Mouse (Mus musculus): ENCODE measurements around the gene Kif6. TPM values are rescaled to one million over a fixed set of nuclear protein-coding genes. Genes with fewer than 3 reads are reported as not detected.

The Kif6 gene
- polyA plus RNA-seq, 1 experiment from 2014 or later = 3.1 TPM

- ATAC-seq (replicated peaks; ENCODE audit: low FRiP score) = no peak
- 82% methylated on average over 10 of the region's 10 CpGs for WGBS
These were observed 156.9 kb downstream of the Kif6 start for GRCm38 (mm10) chr17:49771703-49772315.

GRCm38 (mm10) chr17:49777115-49777839 is 162.3 kb downstream of the Kif6 start:
- no peak for DNase-seq (ENCODE audit: low spot score)
- H3K27ac ChIP-seq (ENCODE audit: low read depth, low read length) = no peak overlapping the region
- no peak overlapping the region for H3K4me3 ChIP-seq (ENCODE audit: low read depth, low read length)
- H3K4me1 ChIP-seq (replicated peaks; ENCODE audit: control insufficient read depth, insufficient read depth, low read length) = no peaks in the 10 kb centered on the region
- no peak for ATAC-seq (replicated peaks; ENCODE audit: low FRiP score)
- H3K36me3 ChIP-seq (ENCODE audit: control insufficient read depth, insufficient read depth, low read length) = no peaks in the 10 kb centered on the region
- no peak overlapping the region for H3K9ac ChIP-seq (ENCODE audit: low read length)
- no peaks in the 10 kb centered on the region for H3K27me3 ChIP-seq (ENCODE audit: control insufficient read depth, insufficient read depth, low read length)
- no peaks in the 10 kb centered on the region for H3K9me3 ChIP-seq (ENCODE audit: control insufficient read depth, low read length)
- H3K4me2 ChIP-seq (ENCODE audit: low read depth, low read length, severe bottlenecking) = no peak overlapping the region
- WGBS = 82% methylated on average over 13 of the region's 13 CpGs

More at GRCm38 (mm10) chr17:49771703-49772315, 156.9 kb downstream of the Kif6 start:
- Histone ChIP-seq H3K4me3 (ENCODE audit: low read depth, low read length) (no peak overlapping the region), H3K9ac (ENCODE audit: low read length) (no peak overlapping the region), H3K4me2 (ENCODE audit: low read depth, low read length, severe bottlenecking) (no peak overlapping the region), H3K27me3 (ENCODE audit: control insufficient read depth, insufficient read depth, low read length) (peaks cover 6% of the 10 kb centered on the region; the same call in 1 of the 2 replicates), H3K27ac (ENCODE audit: low read depth, low read length) (no peak overlapping the region), H3K9me3 (ENCODE audit: control insufficient read depth, low read length) (no peaks in the 10 kb centered on the region), H3K36me3 (ENCODE audit: control insufficient read depth, insufficient read depth, low read length) (no peaks in the 10 kb centered on the region), H3K4me1 (replicated peaks; ENCODE audit: control insufficient read depth, insufficient read depth, low read length) (no peaks in the 10 kb centered on the region; the same call in 1 of the 2 replicates)
- DNase-seq (ENCODE audit: low spot score) = no peak

DNA sequence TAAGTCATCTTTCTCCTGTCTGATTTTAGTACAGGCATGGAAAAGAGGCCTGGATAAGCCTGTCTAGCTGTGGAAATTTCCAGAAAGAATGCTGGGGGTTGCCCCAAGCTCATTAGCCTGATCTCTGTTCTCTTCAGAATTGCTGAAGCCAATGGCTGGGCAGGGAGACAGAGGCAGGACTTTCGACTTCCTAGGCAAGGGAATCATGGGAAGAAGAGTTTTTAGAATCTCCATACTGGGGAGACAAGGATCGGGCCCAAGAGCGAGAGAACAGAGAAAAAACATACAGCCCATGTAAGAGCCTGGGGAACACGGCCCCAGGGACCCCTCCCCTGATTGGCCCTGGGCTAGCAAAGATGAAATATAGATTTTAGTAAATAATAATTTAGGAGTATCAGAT is 164.1 kb downstream of the Kif6 start:
- no peak overlapping the region for H3K27ac ChIP-seq (ENCODE audit: low read depth, low read length)
- no peak overlapping the region for H3K4me3 ChIP-seq (ENCODE audit: low read depth, low read length)
- H3K27me3 ChIP-seq (ENCODE audit: control insufficient read depth, insufficient read depth, low read length) = no peaks in the 10 kb centered on the region
- H3K4me1 ChIP-seq (replicated peaks; ENCODE audit: control insufficient read depth, insufficient read depth, low read length) = no peaks in the 10 kb centered on the region
- H3K9ac ChIP-seq (ENCODE audit: low read length) = no peak overlapping the region
- DNase-seq (ENCODE audit: low spot score) (no peak), ATAC-seq (replicated peaks; ENCODE audit: low FRiP score) (no peak)
- H3K9me3 ChIP-seq (ENCODE audit: control insufficient read depth, low read length) = no peaks in the 10 kb centered on the region
- H3K36me3 ChIP-seq (ENCODE audit: control insufficient read depth, insufficient read depth, low read length) = no peaks in the 10 kb centered on the region
- H3K4me2 ChIP-seq (ENCODE audit: low read depth, low read length, severe bottlenecking) = no peak overlapping the region
- WGBS = 89% methylated on average over 4 of the region's 4 CpGs

DNA sequence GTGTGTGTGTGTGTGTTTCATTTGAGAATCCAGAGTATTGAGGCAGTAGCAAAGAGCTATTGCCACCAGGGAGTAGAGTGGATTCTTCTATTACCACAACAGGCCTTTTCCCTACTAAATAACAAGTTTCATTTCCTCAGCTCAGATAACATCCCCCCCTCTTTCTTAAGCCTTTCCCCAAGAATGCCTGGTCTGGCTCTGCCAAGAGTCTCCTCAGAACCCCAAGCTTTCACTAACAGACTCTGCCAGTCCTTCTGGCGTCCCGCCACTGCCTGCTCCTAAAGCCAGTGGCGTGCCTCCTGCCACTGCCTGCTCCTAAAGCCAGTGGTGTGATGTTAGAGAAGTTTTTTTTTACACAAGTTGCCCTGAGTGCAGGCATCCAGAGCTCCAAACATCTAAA is 164.6 kb downstream of the Kif6 start:
- Histone ChIP-seq H3K4me1 (replicated peaks; ENCODE audit: control insufficient read depth, insufficient read depth, low read length) (no peaks in the 10 kb centered on the region), H3K27me3 (ENCODE audit: control insufficient read depth, insufficient read depth, low read length) (no peaks in the 10 kb centered on the region), H3K4me3 (ENCODE audit: low read depth, low read length) (no peak overlapping the region), H3K9me3 (ENCODE audit: control insufficient read depth, low read length) (no peaks in the 10 kb centered on the region), H3K9ac (ENCODE audit: low read length) (no peak overlapping the region), H3K4me2 (ENCODE audit: low read depth, low read length, severe bottlenecking) (no peak overlapping the region), H3K36me3 (ENCODE audit: control insufficient read depth, insufficient read depth, low read length) (no peaks in the 10 kb centered on the region), H3K27ac (ENCODE audit: low read depth, low read length) (no peak overlapping the region)
- WGBS = 82% methylated on average over 3 of the region's 3 CpGs
- no peak for ATAC-seq (replicated peaks; ENCODE audit: low FRiP score)
- DNase-seq (ENCODE audit: low spot score) = no peak

DNA sequence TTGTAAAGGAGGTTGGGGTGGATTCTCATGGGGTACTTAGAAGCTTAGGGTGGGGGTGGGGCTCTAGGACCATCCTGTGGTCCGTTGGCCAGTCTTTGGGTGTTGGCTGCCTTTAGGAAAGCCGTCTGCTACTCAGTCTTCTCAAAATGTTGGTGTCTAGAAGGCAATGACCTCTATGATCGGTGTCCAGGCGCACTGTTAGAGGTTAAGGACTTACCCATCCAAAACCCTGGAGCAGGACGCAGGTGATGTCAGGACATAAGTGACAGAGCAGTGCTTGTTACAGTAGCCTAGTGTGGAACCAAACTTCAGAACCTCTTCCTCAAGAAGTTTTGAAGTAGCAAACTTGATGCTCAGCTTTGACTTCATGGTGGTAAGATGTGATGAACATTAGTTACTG is 170.9 kb downstream of the Kif6 start:
- H3K4me2 ChIP-seq (ENCODE audit: low read depth, low read length, severe bottlenecking) = no peak overlapping the region
- no peaks in the 10 kb centered on the region for H3K27me3 ChIP-seq (ENCODE audit: control insufficient read depth, insufficient read depth, low read length)
- no peaks in the 10 kb centered on the region for H3K36me3 ChIP-seq (ENCODE audit: control insufficient read depth, insufficient read depth, low read length)
- no peaks in the 10 kb centered on the region for H3K4me1 ChIP-seq (replicated peaks; ENCODE audit: control insufficient read depth, insufficient read depth, low read length)
- H3K4me3 ChIP-seq (ENCODE audit: low read depth, low read length) = no peak overlapping the region
- DNase-seq (ENCODE audit: low spot score) = no peak
- H3K9me3 ChIP-seq (ENCODE audit: control insufficient read depth, low read length) = no peaks in the 10 kb centered on the region
- no peak for ATAC-seq (replicated peaks; ENCODE audit: low FRiP score)
- 91% methylated on average over 5 of the region's 5 CpGs for WGBS
- H3K27ac ChIP-seq (ENCODE audit: low read depth, low read length) = no peak overlapping the region
- no peak overlapping the region for H3K9ac ChIP-seq (ENCODE audit: low read length)

- H3K4me1 ChIP-seq (replicated peaks; ENCODE audit: control insufficient read depth, insufficient read depth, low read length) = no peaks in the 10 kb centered on the region
- H3K27me3 ChIP-seq (ENCODE audit: control insufficient read depth, insufficient read depth, low read length) = no peaks in the 10 kb centered on the region
- no peaks in the 10 kb centered on the region for H3K9me3 ChIP-seq (ENCODE audit: control insufficient read depth, low read length)
- no peak for DNase-seq (ENCODE audit: low spot score)
- no peak overlapping the region for H3K4me2 ChIP-seq (ENCODE audit: low read depth, low read length, severe bottlenecking)
- WGBS = 73% methylated on average over 9 of the region's 9 CpGs
- no peaks in the 10 kb centered on the region for H3K36me3 ChIP-seq (ENCODE audit: control insufficient read depth, insufficient read depth, low read length)
- no peak overlapping the region for H3K4me3 ChIP-seq (ENCODE audit: low read depth, low read length)
- no peak overlapping the region for H3K9ac ChIP-seq (ENCODE audit: low read length)
- no peak overlapping the region for H3K27ac ChIP-seq (ENCODE audit: low read depth, low read length)
- ATAC-seq (replicated peaks; ENCODE audit: low FRiP score) = no peak
These were observed 172.4 kb downstream of the Kif6 start for GRCm38 (mm10) chr17:49787351-49787750.

GRCm38 (mm10) chr17:49788187-49788974 is 173.4 kb downstream of the Kif6 start:
- DNase-seq (ENCODE audit: low spot score) = no peak
- no peaks in the 10 kb centered on the region for H3K36me3 ChIP-seq (ENCODE audit: control insufficient read depth, insufficient read depth, low read length)
- no peak overlapping the region for H3K4me2 ChIP-seq (ENCODE audit: low read depth, low read length, severe bottlenecking)
- H3K27ac ChIP-seq (ENCODE audit: low read depth, low read length) = no peak overlapping the region
- H3K27me3 ChIP-seq (ENCODE audit: control insufficient read depth, insufficient read depth, low read length) = no peaks in the 10 kb centered on the region
- no peak overlapping the region for H3K9ac ChIP-seq (ENCODE audit: low read length)
- no peaks in the 10 kb centered on the region for H3K9me3 ChIP-seq (ENCODE audit: control insufficient read depth, low read length)
- WGBS = 68% methylated on average over 7 of the region's 7 CpGs
- H3K4me1 ChIP-seq (replicated peaks; ENCODE audit: control insufficient read depth, insufficient read depth, low read length) = no peaks in the 10 kb centered on the region
- no peak overlapping the region for H3K4me3 ChIP-seq (ENCODE audit: low read depth, low read length)
- ATAC-seq (replicated peaks; ENCODE audit: low FRiP score) = no peak

- ATAC-seq (replicated peaks; ENCODE audit: low FRiP score) (no peak), DNase-seq (ENCODE audit: low spot score) (no peak)
- no peak overlapping the region for H3K4me2 ChIP-seq (ENCODE audit: low read depth, low read length, severe bottlenecking)
- no peaks in the 10 kb centered on the region for H3K27me3 ChIP-seq (ENCODE audit: control insufficient read depth, insufficient read depth, low read length)
- H3K9ac ChIP-seq (ENCODE audit: low read length) = no peak overlapping the region
- no peaks in the 10 kb centered on the region for H3K9me3 ChIP-seq (ENCODE audit: control insufficient read depth, low read length)
- H3K36me3 ChIP-seq (ENCODE audit: control insufficient read depth, insufficient read depth, low read length) = no peaks in the 10 kb centered on the region
- H3K4me1 ChIP-seq (replicated peaks; ENCODE audit: control insufficient read depth, insufficient read depth, low read length) = no peaks in the 10 kb centered on the region
- WGBS = 93% methylated on average over 5 of the region's 5 CpGs
- H3K27ac ChIP-seq (ENCODE audit: low read depth, low read length) = no peak overlapping the region
- H3K4me3 ChIP-seq (ENCODE audit: low read depth, low read length) = no peak overlapping the region
These were observed 176.6 kb downstream of the Kif6 start for GRCm38 (mm10) chr17:49791546-49791945.

All from forebrain, embryonic 11.5 days (tissue).